Mouse (Mus musculus): ENCODE results near the gene Zbed4. TPM values are rescaled to one million over a fixed set of nuclear protein-coding genes. Genes with fewer than 3 reads are reported as not detected.
"Not testable (repeated sequence)": the region's sequence is repeated elsewhere in the genome, so short reads cannot be mapped to it uniquely, and the experiment has no call there.

The Zbed4 gene
- 16.1 and 22.9 TPM in 2 replicates for polyA plus RNA-seq (2014; fragmentation: Nextera tagmentation; extraction: Ambion mirVana)

DNA sequence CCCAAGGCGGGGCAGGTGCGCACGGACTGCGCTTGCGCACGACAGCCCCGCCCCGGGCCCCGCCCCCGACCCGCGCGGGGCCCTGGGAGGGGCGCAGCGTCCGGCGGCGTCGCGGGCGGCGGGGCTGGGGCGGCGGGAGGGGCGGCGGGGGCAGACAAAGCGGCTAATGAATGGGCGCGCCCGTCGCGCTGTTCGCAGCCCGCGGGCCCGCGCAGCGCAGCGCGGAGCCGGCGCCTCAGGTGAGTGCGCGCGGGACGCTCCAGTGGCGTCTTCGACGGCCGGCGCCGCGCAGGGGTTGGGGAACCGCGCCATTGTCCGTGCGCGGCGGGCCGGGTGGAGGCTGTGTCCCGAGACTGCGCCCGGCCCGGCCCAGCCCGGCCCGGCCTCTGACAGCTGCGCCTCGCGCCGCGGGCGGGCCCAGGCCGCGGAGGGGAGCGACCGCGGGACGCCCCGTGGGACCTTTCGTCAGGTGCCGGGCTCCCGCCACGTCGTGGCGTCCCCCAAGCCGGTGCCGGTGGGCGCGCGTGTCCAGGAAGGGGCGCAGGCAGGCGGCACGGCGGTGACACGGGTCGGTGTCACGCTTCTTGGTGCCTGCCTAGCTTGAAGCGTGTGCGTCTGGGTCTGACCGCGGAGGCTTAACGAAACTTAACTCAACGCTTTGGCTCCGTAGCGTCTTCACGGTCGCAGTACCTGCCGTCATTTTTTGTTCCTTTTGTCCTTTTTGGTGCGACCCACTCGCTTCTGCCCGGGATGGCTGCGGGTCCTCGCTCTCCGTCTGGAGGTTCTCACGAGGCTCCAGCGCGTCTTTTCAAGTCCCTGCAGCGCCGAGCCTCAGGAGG is at the start of gene Zbed4:
Gene Zbed4 (plus strand): TSS at position 97 of the 839 bp plus-strand sequence.
- Histone ChIP-seq H3K4me2 (peak within 1 kb of the TSS; percentile 61), H3K4me3 (ENCODE audit: low read depth, low read length) (peak within 1 kb of the TSS; percentile 89), H3K9me3 (replicated peaks; ENCODE audit: control insufficient read depth, low read length) (no peaks in the 10 kb centered on the region), H3K9ac (ENCODE audit: low read depth, low read length) (peak within 1 kb of the TSS; percentile 87), H3K36me3 (ENCODE audit: control insufficient read depth, insufficient read depth, low read length) (peaks cover 2% of the 10 kb centered on the region; the same call in 1 of the 2 replicates), H3K4me1 (ENCODE audit: control insufficient read depth, insufficient read depth, low read length) (peaks cover 7% of the 10 kb centered on the region), H3K27me3 (ENCODE audit: control insufficient read depth, insufficient read depth, low read length) (no peaks in the 10 kb centered on the region), H3K27ac (ENCODE audit: low read depth, low read length) (peak within 1 kb of the TSS; percentile 88)
- WGBS (ENCODE audit: insufficient replicate concordance), result under 1% methylated on average over 94 of the region's 119 CpGs
- ATAC-seq (replicated peaks; ENCODE audit: insufficient number of reproducible peaks, low FRiP score, low TSS enrichment), result peak; percentile 63

DNA sequence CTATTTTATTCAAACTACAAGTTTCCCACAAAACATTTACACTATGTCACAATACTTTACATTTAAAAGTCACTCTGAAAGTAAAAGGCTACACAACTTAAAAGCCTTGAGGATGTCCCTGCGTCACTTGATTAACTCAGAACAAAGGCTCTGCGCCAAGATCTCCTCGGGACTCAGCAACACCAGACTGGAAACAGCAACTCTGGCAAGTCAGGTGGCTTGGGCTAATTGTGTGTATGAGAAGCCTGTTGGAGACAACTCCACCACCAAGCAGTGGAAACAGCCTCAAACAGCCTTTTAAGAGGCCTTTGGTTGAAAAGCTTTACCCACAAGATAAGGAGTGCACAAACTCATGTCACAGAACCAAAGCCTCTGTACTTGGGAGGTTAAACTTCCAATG is 49.0 kb upstream of the Zbed4 start:
- peaks cover 41% of the 10 kb centered on the region for H3K36me3 ChIP-seq (ENCODE audit: control insufficient read depth, insufficient read depth, low read length)
- H3K27ac ChIP-seq (ENCODE audit: low read depth, low read length), result no peak overlapping the region
- H3K4me1 ChIP-seq (ENCODE audit: control insufficient read depth, insufficient read depth, low read length), result no peaks in the 10 kb centered on the region
- 80% methylated on average over 3 of the region's 3 CpGs for WGBS (ENCODE audit: insufficient replicate concordance)
- H3K27me3 ChIP-seq (ENCODE audit: control insufficient read depth, insufficient read depth, low read length), result no peaks in the 10 kb centered on the region
- no peak overlapping the region for H3K4me2 ChIP-seq
- ATAC-seq (replicated peaks; ENCODE audit: insufficient number of reproducible peaks, low FRiP score, low TSS enrichment), result no peak
- no peaks in the 10 kb centered on the region for H3K9me3 ChIP-seq (replicated peaks; ENCODE audit: control insufficient read depth, low read length)
- H3K4me3 ChIP-seq (ENCODE audit: low read depth, low read length), result no peak overlapping the region
- H3K9ac ChIP-seq (ENCODE audit: low read depth, low read length), result no peak overlapping the region

DNA sequence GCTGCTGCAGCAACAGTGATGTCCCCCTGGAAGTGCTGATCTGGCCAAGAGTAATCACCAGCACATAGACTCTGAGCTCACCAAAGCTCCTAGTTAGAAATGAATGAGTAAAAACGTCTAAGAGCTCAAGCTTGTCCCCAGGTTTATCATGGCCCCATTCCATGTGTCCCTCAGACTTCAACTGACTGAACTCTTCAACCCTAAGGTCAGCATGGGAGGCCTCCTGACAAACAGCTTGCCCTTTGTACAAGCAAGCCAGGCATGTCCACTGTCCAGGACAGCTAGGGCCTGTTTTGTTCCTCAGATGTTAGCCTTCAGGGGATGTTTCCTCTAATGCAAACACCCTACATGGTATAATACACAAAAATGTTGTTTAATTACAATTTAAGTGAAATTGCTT is 47.2 kb upstream of the Zbed4 start:
- ATAC-seq (replicated peaks; ENCODE audit: insufficient number of reproducible peaks, low FRiP score, low TSS enrichment), result no peak
- H3K27me3 ChIP-seq (ENCODE audit: control insufficient read depth, insufficient read depth, low read length), result no peaks in the 10 kb centered on the region
- 63% methylated on average over 1 of the region's 1 CpGs for WGBS (ENCODE audit: insufficient replicate concordance)

DNA sequence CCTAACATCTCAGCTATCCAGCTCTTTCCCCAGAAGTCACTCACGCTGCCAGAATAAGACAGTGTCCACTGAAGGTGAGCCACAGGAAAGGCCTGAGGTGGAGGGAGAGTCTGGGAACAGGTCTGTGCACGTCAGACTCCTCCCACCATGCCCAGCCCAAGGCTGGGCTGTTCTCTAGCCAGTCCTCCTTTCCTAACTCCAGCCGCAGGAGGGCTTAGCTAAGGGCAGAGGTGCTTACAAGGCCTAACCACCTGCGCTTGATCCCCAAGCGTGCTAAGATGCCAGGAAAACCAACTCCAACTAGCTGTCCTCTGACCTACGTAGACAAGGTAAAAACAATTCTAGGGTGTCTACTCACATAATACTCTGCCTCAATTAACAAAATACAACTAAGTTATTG is 45.1 kb upstream of the Zbed4 start:
- H3K4me3 ChIP-seq (ENCODE audit: low read depth, low read length), result no peak overlapping the region
- no peak overlapping the region for H3K9ac ChIP-seq (ENCODE audit: low read depth, low read length)
- H3K27ac ChIP-seq (ENCODE audit: low read depth, low read length), result no peak overlapping the region
- ATAC-seq (replicated peaks; ENCODE audit: insufficient number of reproducible peaks, low FRiP score, low TSS enrichment), result no peak
- H3K36me3 ChIP-seq (ENCODE audit: control insufficient read depth, insufficient read depth, low read length), result peaks cover 52% of the 10 kb centered on the region
- no peaks in the 10 kb centered on the region for H3K9me3 ChIP-seq (replicated peaks; ENCODE audit: control insufficient read depth, low read length)
- 88% methylated on average over 6 of the region's 6 CpGs for WGBS (ENCODE audit: insufficient replicate concordance)
- H3K27me3 ChIP-seq (ENCODE audit: control insufficient read depth, insufficient read depth, low read length), result no peaks in the 10 kb centered on the region
- H3K4me2 ChIP-seq, result no peak overlapping the region
- no peaks in the 10 kb centered on the region for H3K4me1 ChIP-seq (ENCODE audit: control insufficient read depth, insufficient read depth, low read length)

More for the DNA sequence above, 47.2 kb upstream of the Zbed4 start:
- Histone ChIP-seq H3K4me1 (ENCODE audit: control insufficient read depth, insufficient read depth, low read length) (no peaks in the 10 kb centered on the region), H3K9me3 (replicated peaks; ENCODE audit: control insufficient read depth, low read length) (no peaks in the 10 kb centered on the region), H3K36me3 (ENCODE audit: control insufficient read depth, insufficient read depth, low read length) (peaks cover 45% of the 10 kb centered on the region), H3K9ac (ENCODE audit: low read depth, low read length) (no peak overlapping the region), H3K27ac (ENCODE audit: low read depth, low read length) (no peak overlapping the region), H3K4me2 (no peak overlapping the region), H3K4me3 (ENCODE audit: low read depth, low read length) (no peak overlapping the region)

DNA sequence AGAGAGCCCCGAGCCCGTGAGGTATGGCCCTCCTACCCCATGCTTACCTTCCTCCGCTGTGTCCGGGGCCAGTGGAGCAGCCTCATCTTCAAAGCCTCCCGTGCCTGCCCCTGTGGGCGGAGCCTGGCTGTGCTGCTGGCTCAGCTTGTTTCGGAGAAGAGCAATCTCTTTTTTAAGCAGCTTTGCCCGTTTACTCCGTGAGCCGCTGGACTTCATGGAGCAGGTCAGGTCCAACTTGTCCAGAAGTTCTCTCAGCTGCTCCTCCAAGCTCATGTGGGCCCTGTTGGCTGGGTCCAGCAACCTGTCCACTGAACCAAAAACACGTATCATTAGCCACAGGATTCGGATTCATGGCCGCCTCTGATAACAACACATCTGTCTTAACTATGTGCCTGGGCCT is 44.5 kb upstream of the Zbed4 start:
- not testable (repeated sequence) for H3K4me3 ChIP-seq (ENCODE audit: low read depth, low read length); H3K9me3 ChIP-seq (replicated peaks; ENCODE audit: control insufficient read depth, low read length); ATAC-seq (replicated peaks; ENCODE audit: insufficient number of reproducible peaks, low FRiP score, low TSS enrichment); H3K27ac ChIP-seq (ENCODE audit: low read depth, low read length); H3K27me3 ChIP-seq (ENCODE audit: control insufficient read depth, insufficient read depth, low read length); H3K9ac ChIP-seq (ENCODE audit: low read depth, low read length); H3K4me1 ChIP-seq (ENCODE audit: control insufficient read depth, insufficient read depth, low read length); H3K4me2 ChIP-seq
- H3K36me3 ChIP-seq (ENCODE audit: control insufficient read depth, insufficient read depth, low read length), result peaks cover 57% of the 10 kb centered on the region
- 83% methylated on average over 13 of the region's 13 CpGs for WGBS (ENCODE audit: insufficient replicate concordance)

DNA sequence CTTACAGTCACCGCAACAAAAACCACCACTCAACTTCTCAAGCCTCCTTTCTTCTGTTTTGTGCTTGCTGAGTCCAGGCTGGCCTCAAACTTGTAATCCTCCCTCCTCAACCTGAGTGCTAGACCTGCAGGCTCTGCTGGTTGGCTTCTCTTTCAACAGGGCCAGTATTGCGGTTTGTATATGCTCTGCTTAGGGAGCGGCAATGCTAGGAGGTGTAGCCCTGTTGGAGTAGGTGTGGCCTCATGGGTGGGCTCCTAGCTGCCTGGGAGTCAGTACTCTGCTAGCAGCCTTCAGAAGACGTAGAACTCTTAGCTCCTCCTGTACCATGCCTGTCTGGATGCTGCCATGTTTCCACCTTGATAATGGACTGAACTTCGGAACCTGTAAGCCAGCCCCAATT is 43.3 kb upstream of the Zbed4 start:
- Histone ChIP-seq H3K36me3 (ENCODE audit: control insufficient read depth, insufficient read depth, low read length) (peaks cover 67% of the 10 kb centered on the region), H3K27me3 (ENCODE audit: control insufficient read depth, insufficient read depth, low read length) (no peaks in the 10 kb centered on the region), H3K4me2 (no peak overlapping the region), H3K4me1 (ENCODE audit: control insufficient read depth, insufficient read depth, low read length) (no peaks in the 10 kb centered on the region), H3K4me3 (ENCODE audit: low read depth, low read length) (no peak overlapping the region), H3K27ac (ENCODE audit: low read depth, low read length) (no peak overlapping the region), H3K9ac (ENCODE audit: low read depth, low read length) (no peak overlapping the region), H3K9me3 (replicated peaks; ENCODE audit: control insufficient read depth, low read length) (no peaks in the 10 kb centered on the region)
- no peak for ATAC-seq (replicated peaks; ENCODE audit: insufficient number of reproducible peaks, low FRiP score, low TSS enrichment)
- WGBS (ENCODE audit: insufficient replicate concordance), result 84% methylated on average over 5 of the region's 5 CpGs

DNA sequence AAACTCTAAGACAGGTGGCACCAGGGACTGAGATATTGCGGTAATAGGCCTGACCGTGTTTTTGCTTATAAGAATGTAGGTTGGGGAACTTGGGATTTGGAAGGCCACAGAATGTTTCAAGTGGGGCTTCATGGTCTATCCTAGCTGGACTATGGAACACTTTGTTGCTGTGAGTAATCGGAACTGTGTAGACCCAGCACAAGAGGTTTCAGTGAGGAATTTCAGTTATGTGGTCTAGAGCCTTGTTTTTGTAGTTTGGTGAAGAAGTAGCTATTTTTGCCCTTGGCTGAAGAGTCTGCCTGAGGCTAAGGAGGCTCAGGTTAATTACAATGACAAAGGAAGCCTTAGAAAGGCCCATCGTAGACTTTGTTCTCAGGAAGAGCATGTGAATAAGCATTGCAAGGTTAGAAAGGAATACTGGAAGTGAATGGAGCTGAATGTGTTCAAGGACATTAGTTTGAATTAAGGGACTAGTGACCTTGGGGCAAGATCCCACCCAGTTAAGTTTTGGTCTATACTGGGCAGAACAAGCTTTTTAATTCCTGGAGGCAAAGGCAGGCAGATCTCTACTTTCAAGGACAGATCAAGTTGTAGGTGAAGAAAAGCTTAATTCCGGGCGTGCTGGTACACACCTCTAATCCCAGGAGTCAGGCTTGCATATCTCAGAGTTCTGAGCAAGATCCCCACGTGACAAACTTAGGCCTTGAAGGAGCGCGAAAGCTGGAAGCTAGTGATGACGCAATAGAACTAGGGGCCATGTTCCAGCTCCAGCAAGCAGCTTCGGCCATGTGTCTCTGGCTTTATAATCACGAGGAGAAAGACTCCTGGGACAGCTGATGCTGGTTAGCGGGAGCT is 42.6 kb upstream of the Zbed4 start:
- no peak overlapping the region for H3K27ac ChIP-seq (ENCODE audit: low read depth, low read length)
- H3K9ac ChIP-seq (ENCODE audit: low read depth, low read length), result no peak overlapping the region
- H3K4me3 ChIP-seq (ENCODE audit: low read depth, low read length), result no peak overlapping the region
- H3K4me2 ChIP-seq, result no peak overlapping the region
- H3K27me3 ChIP-seq (ENCODE audit: control insufficient read depth, insufficient read depth, low read length), result no peaks in the 10 kb centered on the region
- no peaks in the 10 kb centered on the region for H3K9me3 ChIP-seq (replicated peaks; ENCODE audit: control insufficient read depth, low read length)
- 85% methylated on average over 13 of the region's 13 CpGs for WGBS (ENCODE audit: insufficient replicate concordance)
- no peaks in the 10 kb centered on the region for H3K4me1 ChIP-seq (ENCODE audit: control insufficient read depth, insufficient read depth, low read length)
- peaks cover 72% of the 10 kb centered on the region for H3K36me3 ChIP-seq (ENCODE audit: control insufficient read depth, insufficient read depth, low read length)
- ATAC-seq (replicated peaks; ENCODE audit: insufficient number of reproducible peaks, low FRiP score, low TSS enrichment), result no peak

DNA sequence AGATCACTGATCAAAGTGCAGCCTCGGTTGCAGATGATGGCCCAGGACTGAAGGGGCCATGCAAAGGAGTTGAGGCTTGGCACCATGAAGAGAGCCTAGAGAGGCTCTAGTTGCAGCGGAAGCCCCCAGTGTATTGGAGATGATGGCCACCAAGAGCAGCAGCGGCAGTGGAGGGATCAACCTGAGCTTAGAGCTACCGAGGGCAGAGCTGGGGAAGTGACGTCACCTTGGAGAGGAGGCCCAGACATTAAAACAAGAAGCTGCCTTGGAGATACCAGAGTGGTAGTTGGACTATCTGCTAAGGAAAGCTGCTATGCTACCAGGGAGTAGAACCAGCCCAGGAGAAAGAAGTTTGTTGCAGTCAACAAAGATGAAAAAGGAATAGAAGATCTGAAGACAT is 41.6 kb upstream of the Zbed4 start:
- H3K4me3 ChIP-seq (ENCODE audit: low read depth, low read length), result no peak overlapping the region
- no peaks in the 10 kb centered on the region for H3K9me3 ChIP-seq (replicated peaks; ENCODE audit: control insufficient read depth, low read length)
- no peaks in the 10 kb centered on the region for H3K27me3 ChIP-seq (ENCODE audit: control insufficient read depth, insufficient read depth, low read length)
- H3K36me3 ChIP-seq (ENCODE audit: control insufficient read depth, insufficient read depth, low read length), result peaks cover 72% of the 10 kb centered on the region
- 91% methylated on average over 5 of the region's 5 CpGs for WGBS (ENCODE audit: insufficient replicate concordance)
- no peak overlapping the region for H3K4me2 ChIP-seq
- no peak for ATAC-seq (replicated peaks; ENCODE audit: insufficient number of reproducible peaks, low FRiP score, low TSS enrichment)
- no peak overlapping the region for H3K27ac ChIP-seq (ENCODE audit: low read depth, low read length)
- H3K4me1 ChIP-seq (ENCODE audit: control insufficient read depth, insufficient read depth, low read length), result no peaks in the 10 kb centered on the region
- no peak overlapping the region for H3K9ac ChIP-seq (ENCODE audit: low read depth, low read length)
